Mouse (Mus musculus): ENCODE data around the gene Sfrp2. TPM values are rescaled to one million over a fixed set of nuclear protein-coding genes. Genes with fewer than 3 reads are reported as not detected.

The Sfrp2 gene
- polyA plus RNA-seq, 1 experiment = 0.26 TPM

- Histone ChIP-seq H3K36me3 (ENCODE audit: control insufficient read depth, insufficient read depth) (no peaks in the 10 kb centered on the region), H3K79me2 (ENCODE audit: control insufficient read depth, insufficient read depth) (no peaks in the 10 kb centered on the region)
Observed at GRCm38 (mm10) chr3:83773281-83773680, 7.2 kb downstream of the Sfrp2 start.

GRCm38 (mm10) chr3:83775403-83775802, 9.3 kb downstream of the Sfrp2 start:
- no peaks in the 10 kb centered on the region for H3K36me3 ChIP-seq (ENCODE audit: control insufficient read depth, insufficient read depth)
- H3ac ChIP-seq (ENCODE audit: control insufficient read depth, insufficient read length, low read depth) = no peak overlapping the region
- TF ChIP-seq MYOG (IDR thresholded peaks at IDR 0.05; ENCODE audit: control insufficient read depth, extremely low read depth, insufficient read length) (no peak), FOSL1 (IDR thresholded peaks at IDR 0.05; ENCODE audit: insufficient read depth, low read length, poor library complexity, severe bottlenecking) (no peak), MYOD1 (IDR thresholded peaks at IDR 0.05; ENCODE audit: control insufficient read depth, insufficient read length, low read depth) (no peak), CEBPB (IDR thresholded peaks at IDR 0.05; ENCODE audit: low read depth) (no peak)
- H3K4me3 ChIP-seq (ENCODE audit: insufficient read depth, poor library complexity, severe bottlenecking) = no peak overlapping the region
- H3K79me2 ChIP-seq (ENCODE audit: control insufficient read depth, insufficient read depth) = no peaks in the 10 kb centered on the region
- peaks cover 4% of the 10 kb centered on the region for H3K27me3 ChIP-seq (ENCODE audit: control insufficient read depth, insufficient read depth, insufficient read length)
- no peaks in the 10 kb centered on the region for H3K79me3 ChIP-seq (ENCODE audit: low read depth)

More at GRCm38 (mm10) chr3:83773281-83773680, 7.2 kb downstream of the Sfrp2 start:
- H3K27me3 ChIP-seq (ENCODE audit: control insufficient read depth, insufficient read depth, insufficient read length) = peaks cover 4% of the 10 kb centered on the region
- H3K79me3 ChIP-seq (ENCODE audit: low read depth) = no peaks in the 10 kb centered on the region
- no peak overlapping the region for H3K4me3 ChIP-seq (ENCODE audit: insufficient read depth, poor library complexity, severe bottlenecking)
- H3ac ChIP-seq (ENCODE audit: control insufficient read depth, insufficient read length, low read depth) = no peak overlapping the region
- TF ChIP-seq USF1 (IDR thresholded peaks at IDR 0.05; ENCODE audit: low read depth) = no peak
- no peak for TF ChIP-seq MAX (IDR thresholded peaks at IDR 0.05)
- TF ChIP-seq CEBPB (IDR thresholded peaks at IDR 0.05; ENCODE audit: low read depth) = no peak
- TF ChIP-seq CTCF (IDR thresholded peaks at IDR 0.05; ENCODE audit: control insufficient read depth, insufficient read depth, insufficient read length) = no peak
- no peak for TF ChIP-seq MYOG (IDR thresholded peaks at IDR 0.05; ENCODE audit: control insufficient read depth, extremely low read depth, insufficient read length)
- TF ChIP-seq FOSL1 (IDR thresholded peaks at IDR 0.05; ENCODE audit: insufficient read depth, low read length, poor library complexity, severe bottlenecking) = no peak
- no peak for TF ChIP-seq MYOD1 (IDR thresholded peaks at IDR 0.05; ENCODE audit: control insufficient read depth, insufficient read length, low read depth)

GRCm38 (mm10) chr3:83781460-83782222, 15.5 kb downstream of the Sfrp2 start:
- TF ChIP-seq CEBPB (IDR thresholded peaks at IDR 0.05; ENCODE audit: low read depth) (no peak), CTCF (IDR thresholded peaks at IDR 0.05; ENCODE audit: control insufficient read depth, insufficient read depth, insufficient read length) (no peak), FOSL1 (IDR thresholded peaks at IDR 0.05; ENCODE audit: insufficient read depth, low read length, poor library complexity, severe bottlenecking) (no peak), MYOG (IDR thresholded peaks at IDR 0.05; ENCODE audit: control insufficient read depth, extremely low read depth, insufficient read length) (no peak), USF1 (IDR thresholded peaks at IDR 0.05; ENCODE audit: low read depth) (no peak), MAX (IDR thresholded peaks at IDR 0.05) (no peak)
- H3K4me3 ChIP-seq (ENCODE audit: insufficient read depth, poor library complexity, severe bottlenecking) = no peak overlapping the region
- H3K79me2 ChIP-seq (ENCODE audit: control insufficient read depth, insufficient read depth) = no peaks in the 10 kb centered on the region
- H3ac ChIP-seq (ENCODE audit: control insufficient read depth, insufficient read length, low read depth) = no peak overlapping the region
- peaks cover 4% of the 10 kb centered on the region for H3K27me3 ChIP-seq (ENCODE audit: control insufficient read depth, insufficient read depth, insufficient read length)
- H3K79me3 ChIP-seq (ENCODE audit: low read depth) = no peaks in the 10 kb centered on the region
- no peaks in the 10 kb centered on the region for H3K36me3 ChIP-seq (ENCODE audit: control insufficient read depth, insufficient read depth)

- Histone ChIP-seq H3K36me3 (ENCODE audit: control insufficient read depth, insufficient read depth) (no peaks in the 10 kb centered on the region), H3ac (ENCODE audit: control insufficient read depth, insufficient read length, low read depth) (no peak overlapping the region), H3K79me3 (ENCODE audit: low read depth) (no peaks in the 10 kb centered on the region), H3K4me3 (ENCODE audit: insufficient read depth, poor library complexity, severe bottlenecking) (no peak overlapping the region), H3K79me2 (ENCODE audit: control insufficient read depth, insufficient read depth) (no peaks in the 10 kb centered on the region), H3K27me3 (ENCODE audit: control insufficient read depth, insufficient read depth, insufficient read length) (no peaks in the 10 kb centered on the region)
- TF ChIP-seq CTCF (IDR thresholded peaks at IDR 0.05; ENCODE audit: control insufficient read depth, insufficient read depth, insufficient read length) (no peak), CEBPB (IDR thresholded peaks at IDR 0.05; ENCODE audit: low read depth) (no peak), MYOD1 (IDR thresholded peaks at IDR 0.05; ENCODE audit: control insufficient read depth, insufficient read length, low read depth) (no peak), MAX (IDR thresholded peaks at IDR 0.05) (no peak), USF1 (IDR thresholded peaks at IDR 0.05; ENCODE audit: low read depth) (no peak), FOSL1 (IDR thresholded peaks at IDR 0.05; ENCODE audit: insufficient read depth, low read length, poor library complexity, severe bottlenecking) (no peak), MYOG (IDR thresholded peaks at IDR 0.05; ENCODE audit: control insufficient read depth, extremely low read depth, insufficient read length) (no peak)
Observed at GRCm38 (mm10) chr3:83783716-83784469, 17.8 kb downstream of the Sfrp2 start.

- H3ac ChIP-seq (ENCODE audit: control insufficient read depth, insufficient read length, low read depth) = no peak overlapping the region
- no peaks in the 10 kb centered on the region for H3K79me2 ChIP-seq (ENCODE audit: control insufficient read depth, insufficient read depth)
- H3K27me3 ChIP-seq (ENCODE audit: control insufficient read depth, insufficient read depth, insufficient read length) = no peaks in the 10 kb centered on the region
- TF ChIP-seq MAX (IDR thresholded peaks at IDR 0.05) = no peak
- TF ChIP-seq MYOD1 (IDR thresholded peaks at IDR 0.05; ENCODE audit: control insufficient read depth, insufficient read length, low read depth) = no peak
- TF ChIP-seq CTCF (IDR thresholded peaks at IDR 0.05; ENCODE audit: control insufficient read depth, insufficient read depth, insufficient read length) = no peak
- TF ChIP-seq USF1 (IDR thresholded peaks at IDR 0.05; ENCODE audit: low read depth) = no peak
- TF ChIP-seq CEBPB (IDR thresholded peaks at IDR 0.05; ENCODE audit: low read depth) = no peak
- TF ChIP-seq FOSL1 (IDR thresholded peaks at IDR 0.05; ENCODE audit: insufficient read depth, low read length, poor library complexity, severe bottlenecking) = no peak
- TF ChIP-seq MYOG (IDR thresholded peaks at IDR 0.05; ENCODE audit: control insufficient read depth, extremely low read depth, insufficient read length) = no peak
- no peaks in the 10 kb centered on the region for H3K79me3 ChIP-seq (ENCODE audit: low read depth)
- no peak overlapping the region for H3K4me3 ChIP-seq (ENCODE audit: insufficient read depth, poor library complexity, severe bottlenecking)
- no peaks in the 10 kb centered on the region for H3K36me3 ChIP-seq (ENCODE audit: control insufficient read depth, insufficient read depth)
Observed at GRCm38 (mm10) chr3:83784726-83785125, 18.6 kb downstream of the Sfrp2 start.

Measured in C2C12 (cell line).